ENCODE assay signal across 11 mouse cellular contexts in the genomic region with DNA sequence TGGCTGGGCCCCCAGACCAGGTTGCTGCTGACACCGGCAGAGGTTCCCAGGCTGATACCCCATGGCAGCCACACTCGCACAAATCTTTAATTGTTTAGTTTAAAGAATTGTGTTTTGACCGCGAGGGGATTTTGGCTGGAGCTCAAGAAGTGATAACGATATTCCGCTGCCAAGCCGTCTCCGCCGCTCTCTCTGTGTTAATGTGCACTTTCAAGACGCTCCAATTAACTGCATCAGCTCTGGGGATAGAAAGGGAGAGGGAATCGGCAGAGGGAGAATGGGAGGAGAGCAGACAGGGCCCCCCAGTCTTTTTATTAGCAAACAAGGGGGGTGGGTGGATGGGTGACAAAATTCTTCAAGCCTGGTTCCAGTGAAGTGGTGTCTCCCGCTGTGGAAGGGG. TPM values are rescaled to one million over a fixed set of nuclear protein-coding genes. Genes with fewer than 3 reads are reported as not detected.
A peak's percentile ranks its signal among the peaks of the same experiment; 100 is the strongest.
DNase-seq lines count a peak whose midpoint lies in the region; ATAC-seq lines count a peak whose summit lies in the region.
"Had no signal": no experiment of that assay in that cellular context is flagged by ENCODE, and none has a peak within 500 bp of the region (broad histone marks: within the 10 kb centered on the region; RNA-seq: fewer than 3 reads in every experiment).

No protein-coding gene starts in this region.

- DNase-seq in heart, adult 8-10 months (ENCODE audit: low spot score) = no peak
- peak; percentile 64 for DNase-seq in lung, postnatal 10 days
- no peak for DNase-seq in lung, postnatal 36 days
- DNase-seq in heart, postnatal 4 days = peak; percentile 47
- DNase-seq in left cerebral cortex, adult 9 months (ENCODE audit: low spot score in 2 of 2) = no peak
- no peak for DNase-seq in gastrocnemius, postnatal 14 days
- DNase-seq: kidney, adult 11 months had no signal

- intact Hi-C loops in gastrocnemius, postnatal 14 days (cut with DNase I; ENCODE audit: low total_unique reads) = no loop called here

- H3K36me3 ChIP-seq in heart, embryonic 11.5 days (ENCODE audit: control insufficient read depth, insufficient read depth, low read length) = no peaks in the 10 kb centered on the region
- no peaks in the 10 kb centered on the region for H3K36me3 ChIP-seq in neural tube, embryonic 13.5 days

- H3K9ac ChIP-seq in heart, embryonic 11.5 days (ENCODE audit: low read depth, low read length) = no peak overlapping the region
- H3K9ac ChIP-seq in neural tube, embryonic 13.5 days = no peak overlapping the region

- WGBS in heart, embryonic 11.5 days (ENCODE audit: insufficient replicate concordance) = 18% methylated on average over 12 of the region's 12 CpGs
- WGBS in neural tube, embryonic 13.5 days = 9% methylated on average over 12 of the region's 12 CpGs

- no peaks in the 10 kb centered on the region for H3K9me3 ChIP-seq in heart, embryonic 11.5 days (replicated peaks; ENCODE audit: control insufficient read depth, low read length)
- no peaks in the 10 kb centered on the region for H3K9me3 ChIP-seq in neural tube, embryonic 13.5 days

- H3K4me2 ChIP-seq in heart, embryonic 11.5 days = peak overlapping the region; percentile 35
- peak overlapping the region; percentile 13; the same call in 1 of the 2 replicates for H3K4me2 ChIP-seq in neural tube, embryonic 13.5 days

- no peak for ATAC-seq in heart, embryonic 11.5 days (replicated peaks; ENCODE audit: insufficient number of reproducible peaks, low FRiP score, low TSS enrichment)
- no peak for ATAC-seq in neural tube, embryonic 13.5 days (ENCODE audit: low read depth)

- H3K27me3 ChIP-seq in heart, embryonic 11.5 days (ENCODE audit: control insufficient read depth, insufficient read depth, low read length) = no peaks in the 10 kb centered on the region
- H3K27me3 ChIP-seq in neural tube, embryonic 13.5 days = peaks cover 36% of the 10 kb centered on the region

- 0 out of 2 replicates have a peak overlapping the region, but pooled peaks have one; percentile 47 for H3K27ac ChIP-seq in heart, embryonic 11.5 days (ENCODE audit: low read depth, low read length)
- peak overlapping the region; percentile 38; the same call in 1 of the 2 replicates for H3K27ac ChIP-seq in neural tube, embryonic 13.5 days (replicated peaks)

- H3K4me1 ChIP-seq in heart, embryonic 11.5 days (ENCODE audit: control insufficient read depth, insufficient read depth, low read length) = peaks cover 39% of the 10 kb centered on the region
- H3K4me1 ChIP-seq in neural tube, embryonic 13.5 days (replicated peaks) = peaks cover 47% of the 10 kb centered on the region

- H3K4me3 ChIP-seq in heart, embryonic 11.5 days (ENCODE audit: low read depth, low read length) = no peak overlapping the region
- H3K4me3 ChIP-seq in neural tube, embryonic 13.5 days = no peak overlapping the region
- H3K4me3 ChIP-seq: erythroblast, embryonic 14.5 days had no signal

RNA-seq across cellular contexts. Expression of a gene that starts 8.9 kb away (rescaled TPM):
- not detected in 2 replicates for polyA plus RNA-seq in heart, embryonic 11.5 days (2014; fragmentation: Nextera tagmentation; extraction: Ambion mirVana)
- not detected for total RNA-seq in heart, adult 8-10 months (2022)
- not detected for total RNA-seq in heart, postnatal 4 days (2021)
- polyA plus RNA-seq in neural tube, embryonic 13.5 days (2015; fragmentation: Nextera tagmentation; extraction: Ambion mirVana) = not detected in 2 replicates
- not detected for total RNA-seq in gastrocnemius, postnatal 14 days (2021)
- polyA plus RNA-seq: erythroblast, embryonic 14.5 days; limb, embryonic 14.5 days had no signal

RNA-seq across cellular contexts. Expression of a gene that starts 59.9 kb away (rescaled TPM):
- not detected in 2 replicates for polyA plus RNA-seq in heart, embryonic 11.5 days (2014; fragmentation: Nextera tagmentation; extraction: Ambion mirVana)
- not detected for total RNA-seq in heart, adult 8-10 months (2022)
- total RNA-seq in heart, postnatal 4 days (2021) = not detected
- 0.37 TPM in 1 of 2 replicates, not detected in the other for polyA plus RNA-seq in neural tube, embryonic 13.5 days (2015; fragmentation: Nextera tagmentation; extraction: Ambion mirVana)
- total RNA-seq in gastrocnemius, postnatal 14 days (2021) = not detected

Comparison
In these comparisons a context has a peak if more than half of its experiments do, and no peak if none do; other contexts are left out.
1. DNase-seq: peak in lung, postnatal 10 days (single experiment) and heart, postnatal 4 days (single experiment); none in heart, adult 8-10 months (single experiment), lung, postnatal 36 days (single experiment), left cerebral cortex, adult 9 months (0 of 2) and gastrocnemius, postnatal 14 days (single experiment).